Mouse (Mus musculus) megakaryocyte, embryonic 14.5 days (primary cell): ENCODE results near the gene Doc2g.

Source experiments
- FLI1 ChIP-seq: IDR thresholded peaks from 2 replicates; pipeline ENCODE4 v1.6.1; 2012; ENCODE audit warnings: low read length, inconsistent platforms, mixed read lengths
- GATA1 ChIP-seq: IDR thresholded peaks from 3 replicates; pipeline ENCODE4 v1.6.1; 2012; ENCODE audit warnings: mixed read lengths, low read length, inconsistent platforms, borderline replicate concordance

- TF ChIP-seq GATA1 (no peak), FLI1 (no peak)
Measured at GRCm38 (mm10) chr19:4015635-4016034, 12.5 kb downstream of the Doc2g start.
